Mouse (Mus musculus) midbrain, postnatal 0 days (tissue): ENCODE data around the gene Kera. TPM values are rescaled to one million over a fixed set of nuclear protein-coding genes. Genes with fewer than 3 reads are reported as not detected.
A peak's percentile ranks its signal among the peaks of the same experiment; 100 is the strongest.

Experiments
- ATAC-seq: fragments of 200-750 bp; cut with Nextera tagmentation; 2 replicates; pipeline ENCODE4 v1.8.0; 2017; ENCODE audit warnings: moderate number of reproducible peaks, mild to moderate bottlenecking, moderate TSS enrichment, moderate library complexity; ENCODE audit not compliant: low FRiP score
- DNase-seq: peaks from one replicate; pipeline ENCODE4 v3.0.0-alpha.2; 2015; ENCODE audit warnings: low spot score
- H3K27ac ChIP-seq: fragments of 300-500 bp; sonication (generic); 2 replicates; pipeline ENCODE4 v1.5.1; 2014; ENCODE audit warnings: low read depth, mild to moderate bottlenecking, low read length, mixed read lengths
- H3K27me3 ChIP-seq: fragments of 300-500 bp; sonication (generic); 2 replicates; pipeline ENCODE4 v1.6.1; 2014; ENCODE audit warnings: low read length, control low read depth, mixed read lengths; ENCODE audit not compliant: insufficient read depth
- H3K36me3 ChIP-seq: fragments of 300-500 bp; sonication (generic); 2 replicates; pipeline ENCODE4 v1.6.1; 2014; ENCODE audit warnings: low read length, control low read depth, mixed read lengths; ENCODE audit not compliant: insufficient read depth
- H3K4me1 ChIP-seq: fragments of 300-500 bp; sonication (generic); 2 replicates; pipeline ENCODE4 v1.6.1; 2014; ENCODE audit warnings: mild to moderate bottlenecking, control low read depth, antibody characterized with exemption, low read length, mixed read lengths; ENCODE audit not compliant: insufficient read depth
- H3K4me2 ChIP-seq: fragments of 300-500 bp; sonication (generic); 2 replicates; pipeline ENCODE4 v1.6.1; 2014; ENCODE audit warnings: low read depth, mild to moderate bottlenecking, low read length, mixed read lengths; ENCODE audit not compliant: poor library complexity, severe bottlenecking
- H3K4me3 ChIP-seq: fragments of 300-500 bp; sonication (generic); 2 replicates; pipeline ENCODE4 v1.5.1; 2014; ENCODE audit warnings: low read depth, mild to moderate bottlenecking, low read length, moderate library complexity
- H3K9ac ChIP-seq: fragments of 300-500 bp; sonication (generic); replicated peaks from 2 replicates; pipeline ENCODE4 v1.6.1; 2014; ENCODE audit warnings: mild to moderate bottlenecking, low read length, moderate library complexity, mixed read lengths; ENCODE audit not compliant: poor library complexity, severe bottlenecking
- H3K9me3 ChIP-seq: fragments of 300-500 bp; sonication (generic); 2 replicates; pipeline ENCODE4 v1.6.1; 2016; ENCODE audit warnings: low read length, control low read depth
- CTCF ChIP-seq: IDR thresholded peaks from 2 replicates; pipeline ENCODE4 v1.5.1; 2016; ENCODE audit warnings: antibody characterized with exemption, mild to moderate bottlenecking
- WGBS: fragments of 180-500 bp; shearing (Covaris S2); extraction: QIAGEN DNeasy Blood & Tissue Kit; methylation state at CpG from one replicate; pipeline ENCODE4 v1.1.7; 2014; 5-methylcytosine and 5-hydroxymethylcytosine counted together
- polyA plus RNA-seq: library from polyadenylated mRNA; unstranded; fragments of >200 nt; fragmentation: Nextera tagmentation; extraction: Ambion mirVana; gene quantifications from 2 replicates; pipeline ENCODE4 v1.2.1, GENCODE M21; 2015
- total RNA-seq: library from RNA; depleted of rRNA; stranded (reverse); fragments of >200 nt; gene quantifications from 2 replicates; pipeline ENCODE4 v1.2.3, GENCODE M21; 2014; rRNA removed

Gene Kera
- total and polyA plus RNA-seq, 2 experiments from 2014 or later: not detected

- H3K4me2 ChIP-seq: no peak within 1 kb of the TSS
- H3K27me3 ChIP-seq: no peaks in the 10 kb centered on the region
- no peaks in the 10 kb centered on the region for H3K9me3 ChIP-seq
- no peak within 1 kb of the TSS for H3K4me3 ChIP-seq
- no peaks in the 10 kb centered on the region for H3K36me3 ChIP-seq
- H3K27ac ChIP-seq: no peak within 1 kb of the TSS
- TF ChIP-seq CTCF: no peak
- no peak for DNase-seq
- 89% methylated on average over 2 of the region's 2 CpGs for WGBS
- H3K9ac ChIP-seq: no peak within 1 kb of the TSS
- ATAC-seq: no peak
- no peaks in the 10 kb centered on the region for H3K4me1 ChIP-seq
Measured at GRCm38 (mm10) chr10:97643768-97644167, 37.1 kb downstream of the Kera start, which contains the start of gene Epyc. TSS of gene Epyc (plus strand) at chr10:97644068.

GRCm38 (mm10) chr10:97650334-97650733, 43.7 kb downstream of the Kera start:
- DNase-seq (peak; percentile 7), ATAC-seq (no peak)
- 63% methylated on average over 2 of the region's 2 CpGs for WGBS
- Histone ChIP-seq H3K27ac (no peak overlapping the region), H3K4me3 (no peak overlapping the region), H3K4me2 (no peak overlapping the region), H3K4me1 (no peaks in the 10 kb centered on the region), H3K9ac (no peak overlapping the region), H3K27me3 (no peaks in the 10 kb centered on the region), H3K9me3 (no peaks in the 10 kb centered on the region), H3K36me3 (no peaks in the 10 kb centered on the region)
- TF ChIP-seq CTCF: no peak

- WGBS: 92% methylated on average over 1 of the region's 1 CpGs
- Histone ChIP-seq H3K36me3 (no peaks in the 10 kb centered on the region), H3K4me1 (no peaks in the 10 kb centered on the region), H3K9me3 (no peaks in the 10 kb centered on the region), H3K27ac (no peak overlapping the region), H3K27me3 (no peaks in the 10 kb centered on the region), H3K9ac (no peak overlapping the region), H3K4me2 (no peak overlapping the region), H3K4me3 (no peak overlapping the region)
- no peak for TF ChIP-seq CTCF
- DNase-seq: no peak
- ATAC-seq: no peak
Measured at GRCm38 (mm10) chr10:97659489-97659888, 52.8 kb downstream of the Kera start.

Other genes with a start within 250 kb of the Kera start
- gene Dcn, start 127.3 kb upstream of the Kera start, total RNA-seq: 52.2 and 56.7 TPM in 2 replicates
- 52.2 and 57.3 TPM in 2 replicates for gene Dcn, start 127.3 kb upstream of the Kera start, polyA plus RNA-seq
- gene Lum, start 41.8 kb upstream of the Kera start, total RNA-seq: 4.9 and 5.6 TPM in 2 replicates
- gene Lum, start 41.8 kb upstream of the Kera start, polyA plus RNA-seq: 7.8 and 8.2 TPM in 2 replicates
- gene Epyc, start 37.2 kb downstream of the Kera start, total RNA-seq: 0.55 and 0.57 TPM in 2 replicates
- 0.54 and 0.98 TPM in 2 replicates for gene Epyc, start 37.2 kb downstream of the Kera start, polyA plus RNA-seq
- gene Ccer1, start 86.2 kb downstream of the Kera start, total RNA-seq: not detected in 2 replicates
- not detected in 2 replicates for gene Ccer1, start 86.2 kb downstream of the Kera start, polyA plus RNA-seq
- gene C030005K15Rik, start 119.9 kb downstream of the Kera start, total RNA-seq: 0.11 TPM in 1 of 2 replicates, not detected in the other
- not detected in 2 replicates for gene C030005K15Rik, start 119.9 kb downstream of the Kera start, polyA plus RNA-seq